Mouse (Mus musculus) limb, embryonic 15.5 days (tissue): Measurements from ENCODE around the gene Trabd2b. TPM values are rescaled to one million over a fixed set of nuclear protein-coding genes. Genes with fewer than 3 reads are reported as not detected.
A peak's percentile ranks its signal among the peaks of the same experiment; 100 is the strongest.

Experiments used
- ATAC-seq: fragments of 200-750 bp; cut with Nextera tagmentation; 2 replicates; pipeline ENCODE4 v1.8.0; 2017; ENCODE audit warnings: low read depth, moderate TSS enrichment; ENCODE audit not compliant: insufficient number of reproducible peaks, low FRiP score, low TSS enrichment
- H3K27ac ChIP-seq: fragments of 300-500 bp; sonication (generic); 2 replicates; pipeline ENCODE4 v1.5.1; 2015; ENCODE audit warnings: moderate library complexity, mild to moderate bottlenecking, inconsistent platforms
- H3K27me3 ChIP-seq: fragments of 300-500 bp; sonication (generic); 2 replicates; pipeline ENCODE4 v1.6.1; 2015; ENCODE audit warnings: inconsistent platforms
- H3K36me3 ChIP-seq: fragments of 300-500 bp; sonication (generic); 2 replicates; pipeline ENCODE4 v1.6.1; 2015; ENCODE audit warnings: inconsistent platforms
- H3K4me1 ChIP-seq: fragments of 300-500 bp; sonication (generic); 2 replicates; pipeline ENCODE4 v1.6.1; 2015; ENCODE audit warnings: inconsistent platforms
- H3K4me2 ChIP-seq: fragments of 300-500 bp; sonication (generic); 2 replicates; pipeline ENCODE4 v1.6.1; 2015; ENCODE audit warnings: mild to moderate bottlenecking, inconsistent platforms
- H3K4me3 ChIP-seq: fragments of 300-500 bp; sonication (generic); 2 replicates; pipeline ENCODE4 v1.5.1; 2015; ENCODE audit warnings: mild to moderate bottlenecking, inconsistent platforms
- H3K9ac ChIP-seq: fragments of 300-500 bp; sonication (generic); 2 replicates; pipeline ENCODE4 v1.6.1; 2015; ENCODE audit warnings: inconsistent platforms
- H3K9me3 ChIP-seq: fragments of 300-500 bp; sonication (generic); 2 replicates; pipeline ENCODE4 v1.6.1; 2016; ENCODE audit warnings: inconsistent platforms
- WGBS: fragments of 180-500 bp; shearing (Covaris S2); methylation state at CpG from one replicate; pipeline ENCODE4 v1.1.7; 2015; 5-methylcytosine and 5-hydroxymethylcytosine counted together
- polyA plus RNA-seq: library from polyadenylated mRNA; unstranded; fragments of >200 nt; fragmentation: Nextera tagmentation; extraction: Ambion mirVana; gene quantifications from 2 replicates; pipeline ENCODE4 v1.2.1, GENCODE M21; 2015

Gene Trabd2b
- polyA plus RNA-seq, 1 experiment from 2014 or later: 3.1 TPM

- WGBS: 15% methylated on average over 11 of the region's 11 CpGs
- Histone ChIP-seq H3K36me3 (no peaks in the 10 kb centered on the region), H3K9ac (no peak overlapping the region), H3K9me3 (no peaks in the 10 kb centered on the region), H3K4me3 (no peak overlapping the region), H3K4me1 (peaks cover 44% of the 10 kb centered on the region), H3K4me2 (no peak overlapping the region), H3K27me3 (peaks cover 20% of the 10 kb centered on the region), H3K27ac (no peak overlapping the region; the same call in 1 of the 2 replicates)
- ATAC-seq: peak; percentile 36; the same call in 1 of the 2 replicates
Observed at GRCm38 (mm10) chr4:114477082-114477771, 70.7 kb downstream of the Trabd2b start.

- Histone ChIP-seq H3K27me3 (peaks cover 23% of the 10 kb centered on the region), H3K4me1 (peaks cover 19% of the 10 kb centered on the region), H3K9ac (no peak overlapping the region), H3K4me2 (no peak overlapping the region), H3K27ac (no peak overlapping the region), H3K4me3 (no peak overlapping the region), H3K36me3 (no peaks in the 10 kb centered on the region), H3K9me3 (no peaks in the 10 kb centered on the region)
- 37% methylated on average over 5 of the region's 5 CpGs for WGBS
- ATAC-seq: no peak
Observed at GRCm38 (mm10) chr4:114481518-114481917, 75.0 kb downstream of the Trabd2b start.

GRCm38 (mm10) chr4:114484173-114484572, 77.6 kb downstream of the Trabd2b start:
- Histone ChIP-seq H3K36me3 (no peaks in the 10 kb centered on the region), H3K4me2 (no peak overlapping the region), H3K9me3 (no peaks in the 10 kb centered on the region), H3K4me3 (no peak overlapping the region), H3K4me1 (peaks cover 12% of the 10 kb centered on the region; the same call in 1 of the 2 replicates), H3K27ac (no peak overlapping the region), H3K9ac (no peak overlapping the region), H3K27me3 (peaks cover 20% of the 10 kb centered on the region)
- ATAC-seq: no peak
- WGBS: 49% methylated on average over 2 of the region's 2 CpGs

- Histone ChIP-seq H3K36me3 (no peaks in the 10 kb centered on the region), H3K9ac (no peak overlapping the region), H3K4me2 (no peak overlapping the region), H3K27ac (no peak overlapping the region), H3K9me3 (no peaks in the 10 kb centered on the region), H3K27me3 (peaks cover 13% of the 10 kb centered on the region; the same call in 1 of the 2 replicates), H3K4me1 (peaks cover 12% of the 10 kb centered on the region; the same call in 1 of the 2 replicates), H3K4me3 (no peak overlapping the region)
- ATAC-seq: no peak
- WGBS: 61% methylated on average over 5 of the region's 5 CpGs
Observed at GRCm38 (mm10) chr4:114485996-114486395, 79.5 kb downstream of the Trabd2b start.

GRCm38 (mm10) chr4:114486885-114487531, 80.5 kb downstream of the Trabd2b start:
- no peak overlapping the region for H3K4me2 ChIP-seq
- no peaks in the 10 kb centered on the region for H3K36me3 ChIP-seq
- 67% methylated on average over 2 of the region's 2 CpGs for WGBS
- H3K4me3 ChIP-seq: no peak overlapping the region
- peaks cover 8% of the 10 kb centered on the region; the same call in 1 of the 2 replicates for H3K27me3 ChIP-seq
- no peak overlapping the region for H3K9ac ChIP-seq
- 0 out of 2 replicates have a peak overlapping the region, but pooled peaks have one; percentile 9 for H3K27ac ChIP-seq
- H3K4me1 ChIP-seq: peaks cover 12% of the 10 kb centered on the region; the same call in 1 of the 2 replicates
- ATAC-seq: no peak; the same call in 1 of the 2 replicates
- no peaks in the 10 kb centered on the region for H3K9me3 ChIP-seq

- no peaks in the 10 kb centered on the region for H3K36me3 ChIP-seq
- H3K27ac ChIP-seq: 0 out of 2 replicates have a peak overlapping the region, but pooled peaks have one; percentile 9
- no peak overlapping the region for H3K4me2 ChIP-seq
- ATAC-seq: peak; percentile 30; the same call in 1 of the 2 replicates
- peaks cover 12% of the 10 kb centered on the region; the same call in 1 of the 2 replicates for H3K4me1 ChIP-seq
- no peak overlapping the region for H3K4me3 ChIP-seq
- 63% methylated on average over 3 of the region's 3 CpGs for WGBS
- no peaks in the 10 kb centered on the region for H3K9me3 ChIP-seq
- peaks cover 8% of the 10 kb centered on the region; the same call in 1 of the 2 replicates for H3K27me3 ChIP-seq
- no peak overlapping the region for H3K9ac ChIP-seq
Observed at GRCm38 (mm10) chr4:114487701-114488100, 81.2 kb downstream of the Trabd2b start.

- Histone ChIP-seq H3K9ac (no peak overlapping the region), H3K4me3 (no peak overlapping the region), H3K4me1 (peaks cover 6% of the 10 kb centered on the region; the same call in 1 of the 2 replicates), H3K4me2 (no peak overlapping the region), H3K27ac (no peak overlapping the region), H3K27me3 (peaks cover 20% of the 10 kb centered on the region; the same call in 1 of the 2 replicates), H3K9me3 (no peaks in the 10 kb centered on the region), H3K36me3 (no peaks in the 10 kb centered on the region)
- WGBS: 16% methylated on average over 4 of the region's 4 CpGs
- no peak for ATAC-seq
Observed at GRCm38 (mm10) chr4:114492157-114492556, 85.6 kb downstream of the Trabd2b start.

GRCm38 (mm10) chr4:114494035-114494434, 87.5 kb downstream of the Trabd2b start:
- Histone ChIP-seq H3K27ac (no peak overlapping the region), H3K4me2 (no peak overlapping the region), H3K9ac (no peak overlapping the region), H3K4me3 (no peak overlapping the region), H3K36me3 (no peaks in the 10 kb centered on the region), H3K4me1 (0 out of 2 replicates have a peak, but pooled peaks cover 2% of the 10 kb centered on the region), H3K9me3 (no peaks in the 10 kb centered on the region), H3K27me3 (peaks cover 15% of the 10 kb centered on the region; the same call in 1 of the 2 replicates)
- no peak for ATAC-seq
- WGBS: 44% methylated on average over 2 of the region's 2 CpGs

GRCm38 (mm10) chr4:114495688-114496426, 89.3 kb downstream of the Trabd2b start:
- WGBS: 54% methylated on average over 4 of the region's 4 CpGs
- Histone ChIP-seq H3K27ac (no peak overlapping the region), H3K4me2 (no peak overlapping the region), H3K9me3 (no peaks in the 10 kb centered on the region), H3K4me1 (0 out of 2 replicates have a peak, but pooled peaks cover 2% of the 10 kb centered on the region), H3K36me3 (no peaks in the 10 kb centered on the region), H3K9ac (no peak overlapping the region), H3K4me3 (no peak overlapping the region), H3K27me3 (peaks cover 15% of the 10 kb centered on the region; the same call in 1 of the 2 replicates)
- ATAC-seq: 0 out of 2 replicates have a peak, but pooled peaks have one; percentile 24

- Histone ChIP-seq H3K9ac (no peak overlapping the region), H3K27ac (no peak overlapping the region), H3K27me3 (peaks cover 15% of the 10 kb centered on the region; the same call in 1 of the 2 replicates), H3K4me1 (0 out of 2 replicates have a peak, but pooled peaks cover 6% of the 10 kb centered on the region), H3K36me3 (no peaks in the 10 kb centered on the region), H3K4me3 (no peak overlapping the region), H3K9me3 (no peaks in the 10 kb centered on the region), H3K4me2 (no peak overlapping the region)
- ATAC-seq: no peak
- 91% methylated on average over 1 of the region's 1 CpGs for WGBS
Observed at GRCm38 (mm10) chr4:114499650-114500049, 93.1 kb downstream of the Trabd2b start.

GRCm38 (mm10) chr4:114500317-114500716, 93.8 kb downstream of the Trabd2b start:
- no peak overlapping the region for H3K4me3 ChIP-seq
- ATAC-seq: no peak
- 0 out of 2 replicates have a peak, but pooled peaks cover 7% of the 10 kb centered on the region for H3K4me1 ChIP-seq
- H3K9ac ChIP-seq: no peak overlapping the region
- H3K27me3 ChIP-seq: peaks cover 14% of the 10 kb centered on the region; the same call in 1 of the 2 replicates
- no peaks in the 10 kb centered on the region for H3K9me3 ChIP-seq
- no peak overlapping the region for H3K4me2 ChIP-seq
- H3K27ac ChIP-seq: no peak overlapping the region
- 55% methylated on average over 7 of the region's 7 CpGs for WGBS
- no peaks in the 10 kb centered on the region for H3K36me3 ChIP-seq
